Mouse (Mus musculus) neural tube, embryonic 13.5 days (tissue): Measurements from ENCODE around the gene Eqtn. TPM values are rescaled to one million over a fixed set of nuclear protein-coding genes. Genes with fewer than 3 reads are reported as not detected.

Experiments
- ATAC-seq: fragments of 200-750 bp; cut with Nextera tagmentation; 2 replicates; pipeline ENCODE4 v1.8.0; 2017; ENCODE audit warnings: low read depth, mild to moderate bottlenecking, moderate TSS enrichment, moderate library complexity
- H3K27ac ChIP-seq: fragments of 300-500 bp; sonication (generic); replicated peaks from 2 replicates; pipeline ENCODE4 v1.5.1; 2015; ENCODE audit warnings: moderate library complexity, mild to moderate bottlenecking, inconsistent platforms
- H3K27me3 ChIP-seq: fragments of 300-500 bp; sonication (generic); 2 replicates; pipeline ENCODE4 v1.6.1; 2015; ENCODE audit warnings: mild to moderate bottlenecking, inconsistent platforms
- H3K36me3 ChIP-seq: fragments of 300-500 bp; sonication (generic); 2 replicates; pipeline ENCODE4 v1.6.1; 2015; ENCODE audit warnings: mild to moderate bottlenecking, inconsistent platforms
- H3K4me1 ChIP-seq: fragments of 300-500 bp; sonication (generic); replicated peaks from 2 replicates; pipeline ENCODE4 v1.6.1; 2015; ENCODE audit warnings: inconsistent platforms
- H3K4me2 ChIP-seq: fragments of 300-500 bp; sonication (generic); 2 replicates; pipeline ENCODE4 v1.6.1; 2015; ENCODE audit warnings: inconsistent platforms, mild to moderate bottlenecking, moderate library complexity
- H3K4me3 ChIP-seq: fragments of 300-500 bp; sonication (generic); 2 replicates; pipeline ENCODE4 v1.5.1; 2015; ENCODE audit warnings: mild to moderate bottlenecking, inconsistent platforms
- H3K9ac ChIP-seq: fragments of 300-500 bp; sonication (generic); 2 replicates; pipeline ENCODE4 v1.6.1; 2015; ENCODE audit warnings: moderate library complexity, mild to moderate bottlenecking, inconsistent platforms
- H3K9me3 ChIP-seq: fragments of 300-500 bp; sonication (generic); 2 replicates; pipeline ENCODE4 v1.6.1; 2016; ENCODE audit warnings: inconsistent platforms
- WGBS: fragments of 180-500 bp; shearing (Covaris S2); methylation state at CpG from one replicate; pipeline ENCODE4 v1.1.7; 2015; 5-methylcytosine and 5-hydroxymethylcytosine counted together
- polyA plus RNA-seq: library from polyadenylated mRNA; unstranded; fragments of >200 nt; fragmentation: Nextera tagmentation; extraction: Ambion mirVana; gene quantifications from 2 replicates; pipeline ENCODE4 v1.2.1, GENCODE M21; 2015

The Eqtn gene
- not detected in 2 replicates for polyA plus RNA-seq

DNA sequence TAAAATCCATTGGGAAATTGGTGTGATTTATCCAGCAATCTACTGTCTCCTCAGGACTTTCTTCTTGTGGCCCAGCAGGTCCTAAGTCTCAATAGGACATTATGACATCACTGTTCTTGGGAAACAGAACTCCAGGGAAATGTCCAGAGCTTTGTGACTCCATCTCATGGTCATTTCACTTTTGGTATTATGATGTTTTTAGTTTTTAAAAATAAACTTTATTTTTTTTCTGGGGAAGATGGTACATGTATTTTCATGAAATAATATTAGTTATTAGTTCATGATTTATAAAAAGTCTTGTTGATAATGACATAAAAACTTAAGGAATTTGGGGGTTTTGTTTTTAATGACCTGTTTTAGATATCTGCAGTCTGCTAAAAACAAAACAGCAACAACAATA, at the start of gene Eqtn:
Gene Eqtn, minus strand, starts transcription at position 101 of the 400 bp plus-strand sequence.
- no peak within 1 kb of the TSS for H3K4me3 ChIP-seq
- H3K4me1 ChIP-seq, result no peaks in the 10 kb centered on the region
- ATAC-seq, result no peak

DNA sequence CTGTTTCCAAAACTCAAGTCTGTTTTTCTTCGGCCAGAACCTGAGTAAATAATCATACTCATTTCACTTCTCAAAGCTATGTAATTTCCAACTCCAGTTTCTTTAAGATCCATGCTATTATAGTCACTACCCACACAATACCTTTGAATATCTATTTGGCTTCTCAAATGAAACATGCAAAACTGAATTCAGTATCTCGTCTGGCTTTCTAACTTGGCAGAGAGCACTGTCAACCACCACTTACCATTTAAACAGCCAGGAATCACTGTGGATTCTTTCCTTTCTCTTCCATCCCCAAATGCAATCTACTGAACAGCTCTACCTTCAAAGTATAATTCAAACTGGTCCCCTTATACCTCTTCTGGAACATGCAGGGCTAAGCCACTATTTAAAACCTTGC, 44.7 kb upstream of the Eqtn start:
- H3K27me3 ChIP-seq, result no peaks in the 10 kb centered on the region
- H3K9me3 ChIP-seq, result no peaks in the 10 kb centered on the region
- WGBS, result 84% methylated on average over 2 of the region's 2 CpGs
- peaks cover 21% of the 10 kb centered on the region for H3K4me1 ChIP-seq
- no peak overlapping the region for H3K4me2 ChIP-seq
- no peak overlapping the region for H3K27ac ChIP-seq
- H3K36me3 ChIP-seq, result peaks cover 44% of the 10 kb centered on the region
- ATAC-seq, result no peak
- no peak overlapping the region for H3K9ac ChIP-seq
- no peak overlapping the region for H3K4me3 ChIP-seq

More for the DNA sequence above, at the start of gene Eqtn:
- no peak within 1 kb of the TSS for H3K27ac ChIP-seq
- no peak within 1 kb of the TSS for H3K9ac ChIP-seq
- H3K36me3 ChIP-seq, result no peaks in the 10 kb centered on the region
- no peak within 1 kb of the TSS for H3K4me2 ChIP-seq
- no peaks in the 10 kb centered on the region for H3K27me3 ChIP-seq
- no peaks in the 10 kb centered on the region for H3K9me3 ChIP-seq

DNA sequence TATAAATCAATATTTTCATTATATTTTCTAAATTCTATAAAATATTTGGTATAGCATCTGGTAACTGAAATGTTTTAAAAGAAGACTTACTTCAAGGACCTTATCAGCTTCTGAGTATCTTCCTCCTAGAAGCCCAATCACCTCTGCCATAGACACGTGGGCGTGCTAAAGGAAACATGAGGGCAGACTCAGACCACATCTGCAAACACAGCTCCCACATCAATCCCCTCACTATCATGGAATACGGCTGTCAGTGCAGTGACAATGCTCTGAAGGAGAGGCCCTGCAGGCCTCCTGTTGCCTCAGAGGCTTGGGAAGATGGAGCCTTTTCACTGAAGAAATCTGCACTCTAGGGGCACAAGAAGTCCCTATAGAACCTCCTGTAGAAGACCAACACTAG, 24.1 kb upstream of the Eqtn start:
- H3K4me2 ChIP-seq, result no peak overlapping the region
- 94% methylated on average over 3 of the region's 3 CpGs for WGBS
- peaks cover 70% of the 10 kb centered on the region for H3K36me3 ChIP-seq
- no peaks in the 10 kb centered on the region for H3K9me3 ChIP-seq
- H3K4me1 ChIP-seq, result no peaks in the 10 kb centered on the region
- no peaks in the 10 kb centered on the region for H3K27me3 ChIP-seq
- ATAC-seq, result no peak
- H3K4me3 ChIP-seq, result no peak overlapping the region
- no peak overlapping the region for H3K9ac ChIP-seq
- no peak overlapping the region for H3K27ac ChIP-seq

DNA sequence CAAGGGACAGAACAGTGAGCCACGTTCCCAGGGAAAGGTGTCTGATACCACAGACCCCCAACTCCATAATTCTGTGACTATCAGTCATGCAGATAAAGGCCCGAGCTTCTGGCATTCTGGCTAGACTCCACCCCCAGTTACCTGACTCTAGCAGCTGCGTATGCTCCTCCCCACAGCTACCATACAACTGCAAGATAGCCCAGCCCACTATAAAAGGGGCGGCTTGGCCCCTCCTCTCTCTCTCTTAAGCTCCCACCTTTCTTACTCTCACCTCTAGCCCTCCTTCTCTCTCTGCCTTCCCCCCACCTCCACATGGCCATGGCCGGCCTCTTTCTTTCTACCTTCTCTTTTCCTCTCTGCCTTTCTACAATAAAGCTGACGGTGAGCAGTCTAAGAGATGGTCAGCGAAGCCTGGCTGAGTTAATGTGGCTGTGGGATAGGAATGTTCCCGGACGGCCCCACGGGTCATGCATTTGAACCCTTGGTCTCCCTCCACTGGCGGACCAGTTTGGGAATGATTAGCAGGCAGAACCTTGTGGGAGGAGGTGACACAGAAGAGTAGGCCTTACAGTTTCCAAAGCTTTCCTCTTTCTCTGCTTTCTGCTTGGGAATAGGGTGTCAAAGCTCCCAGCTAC, 12.7 kb upstream of the Eqtn start:
- H3K9ac ChIP-seq, result no peak overlapping the region
- no peak for ATAC-seq
- H3K27me3 ChIP-seq, result no peaks in the 10 kb centered on the region
- H3K4me3 ChIP-seq, result no peak overlapping the region
- no peaks in the 10 kb centered on the region for H3K9me3 ChIP-seq
- peaks cover 51% of the 10 kb centered on the region for H3K36me3 ChIP-seq
- WGBS, result 83% methylated on average over 11 of the region's 11 CpGs
- no peak overlapping the region for H3K27ac ChIP-seq
- no peaks in the 10 kb centered on the region for H3K4me1 ChIP-seq
- no peak overlapping the region for H3K4me2 ChIP-seq

DNA sequence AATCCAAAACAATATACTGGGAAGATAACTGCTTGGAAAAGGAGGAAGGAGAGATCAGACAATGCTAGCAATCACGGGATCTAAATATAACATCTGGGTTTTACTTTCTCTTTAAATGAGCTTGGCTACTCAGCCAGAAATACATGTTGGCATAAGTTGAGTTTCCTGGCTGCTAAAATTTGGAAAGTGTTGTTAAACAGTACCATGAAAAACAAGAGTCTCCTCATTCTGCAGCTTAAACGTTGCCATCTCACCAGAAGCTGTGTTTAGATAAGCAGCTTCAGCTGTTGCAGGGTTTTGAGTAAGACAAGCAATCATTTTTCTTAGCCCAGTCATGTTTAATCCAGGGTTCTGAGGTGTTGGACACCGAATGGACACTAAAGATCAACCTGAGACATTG, 26.9 kb downstream of the Eqtn start:
- no peaks in the 10 kb centered on the region for H3K27me3 ChIP-seq
- H3K9me3 ChIP-seq, result no peaks in the 10 kb centered on the region
- H3K9ac ChIP-seq, result no peak overlapping the region
- no peak overlapping the region for H3K4me2 ChIP-seq
- no peaks in the 10 kb centered on the region for H3K4me1 ChIP-seq
- no peaks in the 10 kb centered on the region for H3K36me3 ChIP-seq
- no peak overlapping the region for H3K4me3 ChIP-seq
- 81% methylated on average over 3 of the region's 3 CpGs for WGBS
- H3K27ac ChIP-seq, result no peak overlapping the region
- no peak for ATAC-seq

DNA sequence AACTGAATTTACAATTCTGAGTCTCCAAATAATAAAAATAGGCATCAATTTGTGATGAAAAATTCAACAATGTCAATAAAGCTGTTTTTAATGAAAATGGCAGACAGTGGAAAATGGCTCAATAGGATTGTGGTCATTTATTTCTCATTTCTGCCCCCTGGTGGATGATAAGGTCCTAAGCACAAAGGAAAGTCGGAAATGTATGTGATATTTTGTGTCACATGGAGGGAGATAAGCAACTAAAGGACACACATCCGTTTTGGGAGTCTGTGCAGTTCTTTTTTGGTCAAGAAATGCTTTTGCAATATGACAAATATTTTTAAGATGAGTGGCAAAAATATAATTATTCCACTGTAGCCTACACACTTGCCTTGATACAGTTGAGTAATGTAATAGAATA, 27.9 kb downstream of the Eqtn start:
- no peaks in the 10 kb centered on the region for H3K27me3 ChIP-seq
- 29% methylated on average over 2 of the region's 2 CpGs for WGBS
- no peaks in the 10 kb centered on the region for H3K4me1 ChIP-seq
- no peak overlapping the region for H3K27ac ChIP-seq
- H3K9ac ChIP-seq, result no peak overlapping the region
- no peak overlapping the region for H3K4me3 ChIP-seq
- no peaks in the 10 kb centered on the region for H3K36me3 ChIP-seq
- ATAC-seq, result no peak
- H3K4me2 ChIP-seq, result no peak overlapping the region
- no peaks in the 10 kb centered on the region for H3K9me3 ChIP-seq

Other genes with a start within 250 kb of the Eqtn start
- 9.0 and 9.7 TPM in 2 replicates for gene Tek, start 189.6 kb downstream of the Eqtn start, polyA plus RNA-seq
- gene Mysm1, start 50.3 kb upstream of the Eqtn start, polyA plus RNA-seq, result 27.7 and 29.2 TPM in 2 replicates
- gene Jun, start 123.4 kb upstream of the Eqtn start, polyA plus RNA-seq, result 77.6 and 79.5 TPM in 2 replicates